Mouse (Mus musculus) urinary bladder, postnatal 4 days (tissue): ENCODE data around the gene Sh3rf3.
"Not testable (repeated sequence)": the region's sequence is repeated elsewhere in the genome, so short reads cannot be mapped to it uniquely, and the experiment has no call there.

ENCODE experiments used
- DNase-seq, 2 experiments: peaks; one replicate each; pipeline ENCODE4 v3.0.0; 2021 to 2022; ENCODE audit warnings: low spot score in 2 of 2

Gene Sh3rf3

DNA sequence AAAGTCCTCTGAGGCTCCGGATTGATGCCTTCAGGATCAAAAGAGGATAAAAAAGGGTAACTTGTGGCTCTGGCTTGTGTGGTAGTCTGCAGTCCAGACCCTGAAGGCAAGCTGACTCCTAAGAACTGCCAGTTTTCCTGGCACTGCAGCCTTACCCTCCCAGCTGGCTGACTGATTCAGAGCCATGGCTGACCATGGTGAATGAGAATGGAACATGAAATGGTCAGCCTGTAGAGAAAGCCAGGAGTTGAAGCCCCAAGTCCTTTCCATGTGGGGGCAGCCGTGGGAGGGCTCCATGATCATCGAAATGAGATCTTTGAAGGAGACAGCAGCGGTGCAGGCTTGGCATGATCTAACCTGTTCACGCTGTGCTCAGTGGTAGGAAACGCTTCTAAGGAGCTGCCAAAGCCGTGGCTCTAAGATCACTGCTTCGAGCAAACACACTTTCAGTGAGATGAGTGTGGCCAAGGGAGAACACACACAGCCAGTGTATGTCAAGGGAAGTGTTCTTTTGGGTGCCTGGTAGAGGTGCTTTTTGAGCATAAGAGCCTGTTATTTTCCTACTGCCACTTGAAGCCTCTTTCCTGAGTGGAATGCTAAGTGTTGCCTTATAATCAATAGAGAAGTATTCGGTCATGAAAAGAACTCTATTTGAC lies 168.6 kb downstream of the Sh3rf3 start:
- no peak for DNase-seq

DNA sequence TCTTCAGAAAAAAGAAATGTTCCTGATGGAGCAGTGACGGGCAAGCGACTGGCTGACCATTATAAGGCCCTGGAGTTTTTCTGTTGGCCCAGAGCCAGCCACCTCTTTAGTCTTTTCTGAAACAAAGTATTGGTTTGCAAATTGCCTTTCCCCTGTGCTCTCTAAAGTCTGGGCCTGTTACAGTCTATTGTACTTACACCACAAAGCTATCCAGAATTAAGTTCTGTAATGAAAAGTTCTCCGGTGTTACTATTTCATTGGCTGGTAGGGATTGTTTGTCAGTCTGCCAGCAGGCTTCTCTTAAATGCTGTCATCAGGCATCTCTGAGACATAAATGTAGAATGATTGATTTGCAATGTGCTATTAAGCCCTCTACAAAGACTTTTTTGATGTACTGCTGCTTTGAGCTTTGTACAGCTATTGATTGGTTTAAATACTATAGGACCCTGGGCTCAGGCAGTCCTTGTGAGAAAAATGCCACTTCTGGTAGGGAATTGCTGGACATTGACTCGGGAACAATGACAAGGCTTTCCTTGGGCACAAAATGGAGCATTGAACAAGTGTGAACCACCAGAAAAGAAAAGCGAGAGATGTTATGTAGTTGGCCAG lies 169.5 kb downstream of the Sh3rf3 start:
- no peak for DNase-seq

DNA sequence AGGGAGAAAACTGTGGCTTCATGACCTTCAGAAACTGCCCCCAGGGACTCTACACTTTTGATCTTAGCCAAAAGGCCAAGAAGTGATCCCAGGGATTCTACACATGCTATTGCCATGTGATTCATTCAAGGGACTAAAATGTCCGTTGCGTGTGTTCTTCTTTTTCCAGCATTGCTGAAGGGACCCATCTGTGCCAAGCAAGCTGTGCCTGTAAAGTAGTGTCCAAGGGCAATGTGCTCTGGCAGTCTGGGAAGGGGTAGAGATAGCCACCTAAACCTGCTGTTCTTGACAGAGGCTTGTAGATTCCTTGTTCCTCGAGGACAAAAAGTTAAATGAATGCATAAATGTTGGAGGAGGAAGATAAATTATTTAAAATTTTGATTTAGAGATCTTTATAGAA lies 178.5 kb downstream of the Sh3rf3 start:
- DNase-seq: no peak

DNA sequence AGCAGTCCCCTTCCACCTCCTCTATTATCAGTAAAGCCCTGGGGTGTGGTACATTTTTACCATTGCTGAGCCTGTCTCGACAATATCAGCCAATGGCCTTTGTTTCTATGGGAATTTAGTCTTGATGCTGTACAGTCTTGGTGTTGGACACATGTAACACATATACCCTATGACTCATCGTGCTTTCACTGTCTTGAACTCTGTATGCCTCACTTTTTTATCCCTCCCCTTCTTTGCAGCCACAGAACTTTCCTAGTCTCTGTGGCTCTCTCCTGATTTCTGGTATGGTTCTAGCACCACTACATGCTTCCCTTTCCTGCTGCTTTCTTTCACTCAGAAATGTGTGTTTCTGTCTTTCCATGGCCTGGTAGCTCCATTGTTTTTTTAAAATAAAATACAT lies 181.6 kb downstream of the Sh3rf3 start:
- DNase-seq: no peak

DNA sequence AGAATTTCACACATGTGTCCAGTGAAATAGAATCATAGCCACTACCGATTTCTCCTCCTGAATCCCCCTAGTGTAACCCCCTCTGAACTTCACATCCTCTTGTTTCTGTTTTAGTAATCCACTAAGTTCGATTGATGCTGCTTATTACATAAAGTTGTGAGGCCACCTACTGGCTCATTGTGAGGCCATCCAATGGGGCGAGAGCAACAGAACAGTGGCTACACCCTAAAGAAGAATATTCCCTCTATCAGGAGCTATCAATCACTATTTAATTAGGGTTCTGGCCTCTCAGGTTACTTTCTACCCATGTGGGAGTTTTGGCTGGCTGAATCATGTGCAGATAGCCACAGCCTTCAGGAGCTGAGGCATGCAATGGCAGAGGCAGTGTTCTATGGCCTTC lies 182.0 kb downstream of the Sh3rf3 start:
- DNase-seq: no peak

DNA sequence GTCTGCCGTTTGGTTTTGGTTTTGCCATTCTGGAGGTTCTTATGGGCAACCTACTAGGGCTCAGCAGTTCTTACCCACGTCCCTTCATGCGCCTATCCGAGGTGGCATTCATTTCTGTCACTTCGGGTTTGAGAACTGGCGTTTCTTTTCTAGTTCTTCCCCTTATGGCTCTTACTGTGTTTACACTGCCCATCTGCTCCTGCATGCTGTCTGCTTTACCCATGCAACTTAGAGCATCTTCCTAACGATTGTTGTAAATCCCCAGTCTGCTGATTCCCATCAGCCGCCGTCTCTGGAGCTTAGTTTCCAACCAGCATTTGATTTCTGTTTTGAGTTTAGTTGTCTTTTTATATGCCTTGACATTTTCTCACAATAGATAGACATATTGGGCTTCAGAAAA lies 189.2 kb downstream of the Sh3rf3 start:
- DNase-seq: no peak

DNA sequence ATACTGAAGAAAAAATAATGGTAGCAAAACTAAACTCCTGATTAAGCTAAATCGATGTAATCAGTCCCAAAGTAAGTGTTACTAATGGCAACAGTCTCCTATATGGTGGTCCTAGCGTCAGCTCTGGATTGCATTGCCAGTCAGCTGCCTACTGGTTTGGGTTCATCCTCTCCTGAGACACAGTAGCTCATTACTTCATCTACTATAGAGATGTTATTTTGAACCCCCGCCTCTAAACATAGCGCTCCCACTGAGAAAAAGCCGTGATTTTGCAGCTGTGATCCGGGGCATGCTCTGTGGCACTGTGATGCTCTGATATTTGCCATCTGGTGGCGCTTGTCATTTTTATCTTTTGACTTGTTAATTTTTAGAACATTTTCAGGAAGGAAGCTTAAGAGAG lies 198.3 kb downstream of the Sh3rf3 start:
- no peak for DNase-seq

DNA sequence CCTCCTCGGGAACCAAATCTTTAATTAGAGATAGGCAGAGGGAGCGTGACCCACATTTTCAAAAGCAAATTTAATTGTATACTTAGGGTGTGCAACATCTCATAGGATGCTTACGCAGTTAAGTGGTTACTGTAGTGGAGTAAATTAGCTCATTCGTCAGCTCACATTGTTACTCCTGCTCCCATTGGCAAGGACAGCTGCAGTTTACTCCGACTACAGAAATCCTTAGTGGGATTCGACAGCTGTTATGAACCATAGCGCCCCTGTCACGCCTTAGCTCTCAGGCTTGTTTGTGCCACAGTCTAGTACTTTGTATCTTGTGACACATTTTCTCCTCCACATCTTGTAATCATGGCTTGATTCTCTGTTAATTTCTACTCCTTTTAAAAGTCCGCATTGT lies 200.5 kb downstream of the Sh3rf3 start:
- DNase-seq: no peak

DNA sequence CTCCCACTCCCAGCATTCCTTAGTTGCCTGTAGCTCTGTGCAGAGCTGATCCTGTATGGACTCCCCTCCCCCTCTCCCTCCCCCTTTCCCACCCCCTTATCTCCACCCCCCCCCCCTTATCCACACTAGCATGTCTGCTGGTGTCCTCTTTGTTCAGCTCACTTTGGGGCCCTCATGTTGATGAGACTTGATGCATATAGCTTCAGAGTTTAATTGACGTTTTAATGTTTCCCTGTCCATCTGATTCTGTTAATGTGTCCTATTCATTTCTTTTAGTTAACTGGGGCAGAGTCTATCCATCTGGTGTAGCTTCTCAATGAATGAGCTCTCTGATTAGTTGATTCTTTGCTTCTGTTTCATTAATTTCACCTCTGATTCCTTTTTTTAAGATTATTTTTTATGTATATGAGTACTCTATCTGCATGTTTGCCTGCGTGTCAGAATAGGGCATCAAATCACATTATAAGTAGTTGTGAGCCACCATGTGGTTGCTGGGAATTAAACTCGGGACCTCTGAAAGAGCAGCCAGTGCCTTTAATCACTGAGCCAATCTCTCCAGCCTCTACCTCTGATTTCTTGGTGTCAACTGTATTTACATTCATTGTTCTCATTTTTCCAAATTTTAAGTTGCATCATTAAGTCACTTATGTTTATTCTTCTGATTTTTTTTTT lies 206.3 kb downstream of the Sh3rf3 start:
- DNase-seq: no peak

DNA sequence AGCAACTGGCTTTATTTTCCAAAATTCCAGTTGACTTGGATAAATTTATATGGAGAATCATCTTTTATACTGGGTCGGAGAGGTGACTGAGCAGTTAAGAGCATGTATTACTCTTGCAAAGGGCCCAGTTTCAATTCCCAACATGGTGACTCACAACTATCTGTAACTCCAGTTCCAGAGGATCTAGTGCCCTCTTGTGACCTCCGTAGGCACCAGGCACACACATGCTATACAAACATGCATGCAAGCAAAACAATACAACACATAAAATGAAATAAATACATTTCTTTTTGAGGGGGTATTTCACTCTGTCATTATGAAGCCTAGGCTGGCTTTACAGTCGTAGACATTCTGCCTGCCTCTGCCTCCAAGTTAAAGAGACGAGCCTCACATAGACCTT lies 237.3 kb downstream of the Sh3rf3 start:
- no peak for DNase-seq

DNA sequence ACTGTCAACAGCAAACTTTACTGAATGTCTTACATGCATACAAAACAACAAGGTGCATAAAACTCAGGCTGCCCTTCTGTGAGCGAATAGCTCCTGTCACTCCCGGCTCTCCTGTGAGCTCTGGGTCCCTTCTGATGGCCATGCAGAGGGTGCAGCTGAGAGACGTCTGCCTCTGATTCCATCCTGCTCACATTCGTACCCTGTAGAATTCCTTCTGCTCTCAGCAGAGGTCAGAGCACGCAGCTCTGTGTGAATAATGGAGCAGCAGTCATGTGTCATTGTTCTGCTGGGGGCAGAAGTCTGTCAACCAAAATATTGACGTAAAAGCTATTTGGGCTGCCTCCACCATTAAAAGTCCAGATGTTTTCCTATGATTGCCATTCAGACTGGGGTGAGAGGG lies 243.1 kb downstream of the Sh3rf3 start:
- DNase-seq: no peak

DNA sequence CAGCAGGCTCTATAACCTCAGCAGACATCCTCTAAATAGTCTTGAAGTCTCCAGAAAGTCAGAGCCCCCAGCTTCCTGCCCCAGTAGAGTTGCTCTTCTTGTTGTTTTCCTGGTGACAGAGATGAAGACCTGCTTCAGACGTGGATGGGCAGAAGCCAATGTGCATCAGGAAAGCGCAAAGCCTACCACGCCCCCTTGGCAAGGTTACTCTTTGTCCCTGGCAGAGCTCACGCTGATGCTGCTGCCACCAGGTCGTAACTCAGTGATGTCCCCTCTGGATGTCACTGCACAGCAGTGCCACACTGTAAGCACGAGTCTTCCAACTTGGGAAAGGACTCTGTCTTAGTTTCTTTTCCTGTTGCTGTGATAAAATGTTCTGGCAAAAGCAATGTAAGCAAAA lies 253.6 kb downstream of the Sh3rf3 start:
- DNase-seq: no peak

DNA sequence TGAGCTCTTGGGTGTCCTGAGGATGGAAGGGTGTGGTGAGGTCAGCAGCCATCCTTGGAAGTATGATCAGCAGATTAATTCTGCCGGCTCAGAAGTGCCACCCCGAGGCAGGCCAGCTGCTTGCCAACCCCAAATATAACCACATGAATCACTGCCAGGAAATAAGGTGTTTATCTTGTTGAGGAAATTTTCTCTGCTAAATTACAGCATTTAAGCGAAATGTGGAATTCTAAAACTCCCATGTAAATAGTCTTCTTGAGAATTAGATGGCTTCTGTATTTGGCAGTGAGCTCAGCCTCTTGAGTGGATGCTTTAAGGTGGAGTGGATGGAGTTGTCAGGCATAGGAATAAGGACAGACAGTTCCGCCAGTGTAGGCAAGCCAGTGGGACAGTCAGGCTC lies 259.7 kb downstream of the Sh3rf3 start:
- DNase-seq: no peak

DNA sequence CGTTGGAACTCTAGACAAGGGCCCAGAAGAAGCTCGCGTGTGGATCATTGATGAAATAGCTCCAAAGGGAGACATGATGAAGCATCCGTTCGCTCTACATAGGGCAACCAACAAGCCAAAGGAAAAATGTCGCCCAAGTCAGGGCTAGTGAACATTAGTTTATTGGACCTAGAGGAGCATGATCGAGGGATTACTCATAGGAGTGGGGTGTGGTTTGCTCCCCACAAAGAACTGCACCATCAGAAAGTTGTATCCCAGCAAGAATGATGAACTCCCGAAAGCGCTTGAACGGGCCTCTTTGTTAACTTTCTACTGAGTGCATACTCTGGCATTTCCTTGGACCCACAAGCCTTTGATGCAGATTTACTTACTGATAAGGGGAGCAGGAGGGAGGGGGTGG lies 263.5 kb downstream of the Sh3rf3 start:
- no peak for DNase-seq

DNA sequence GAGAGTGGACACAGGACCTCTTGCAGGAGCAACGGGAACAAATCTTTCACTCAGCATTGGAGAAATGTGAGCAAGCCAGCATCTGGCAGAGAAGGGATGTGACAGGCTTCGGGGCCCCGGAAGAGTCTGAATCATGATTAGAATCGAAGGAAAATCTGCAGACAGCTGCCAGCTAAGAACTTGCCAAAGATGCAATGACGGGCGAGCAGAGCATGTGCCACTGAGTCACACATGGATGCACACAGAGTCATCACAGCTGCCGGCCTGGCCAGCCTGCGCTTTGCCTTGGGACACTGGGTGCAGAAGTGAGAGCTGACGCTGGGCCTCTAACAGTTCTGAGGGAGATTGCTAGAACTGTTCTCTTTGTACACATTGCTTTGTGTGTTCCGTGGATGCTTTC lies 264.8 kb downstream of the Sh3rf3 start:
- DNase-seq: no peak

DNA sequence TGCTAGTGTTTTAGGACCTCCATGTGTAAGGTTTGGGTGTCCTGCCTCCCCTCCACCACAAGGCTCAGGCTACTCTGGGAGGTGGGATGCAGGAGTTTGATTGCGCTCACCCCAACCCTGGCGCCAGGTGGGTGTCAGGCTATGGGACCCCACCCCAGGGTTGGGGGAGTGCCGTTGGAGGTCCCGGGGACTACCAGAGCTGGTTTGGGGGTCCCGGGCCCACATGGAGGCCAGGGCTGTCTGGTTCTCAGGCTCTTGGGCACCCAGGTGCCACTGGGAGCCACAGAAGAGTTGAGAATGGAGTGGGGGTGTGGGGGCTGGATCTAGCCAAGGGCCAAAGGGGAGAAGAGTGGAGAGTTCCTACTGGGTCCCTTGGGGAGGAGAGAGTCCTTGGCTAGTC lies 272.4 kb downstream of the Sh3rf3 start:
- DNase-seq: no peak

DNA sequence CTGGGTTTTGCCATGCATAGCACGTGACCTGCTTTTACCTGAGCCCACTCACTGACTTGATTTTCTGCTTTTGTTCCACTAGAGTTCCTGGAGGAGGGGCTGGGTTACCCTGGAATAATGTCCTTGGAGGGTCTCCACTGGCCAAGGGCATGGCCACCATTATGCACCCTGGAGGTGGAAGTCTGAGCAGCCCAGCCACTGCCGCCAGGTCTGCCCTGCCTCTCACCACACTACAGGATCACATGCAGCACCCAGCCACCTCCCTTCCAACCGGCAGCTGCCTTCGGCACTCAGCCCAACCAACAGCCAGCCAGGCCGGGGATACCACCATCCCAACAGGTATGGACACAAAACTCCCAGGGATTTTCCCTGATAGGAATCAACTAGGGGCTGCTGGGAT lies 273.4 kb downstream of the Sh3rf3 start:
- DNase-seq: no peak

DNA sequence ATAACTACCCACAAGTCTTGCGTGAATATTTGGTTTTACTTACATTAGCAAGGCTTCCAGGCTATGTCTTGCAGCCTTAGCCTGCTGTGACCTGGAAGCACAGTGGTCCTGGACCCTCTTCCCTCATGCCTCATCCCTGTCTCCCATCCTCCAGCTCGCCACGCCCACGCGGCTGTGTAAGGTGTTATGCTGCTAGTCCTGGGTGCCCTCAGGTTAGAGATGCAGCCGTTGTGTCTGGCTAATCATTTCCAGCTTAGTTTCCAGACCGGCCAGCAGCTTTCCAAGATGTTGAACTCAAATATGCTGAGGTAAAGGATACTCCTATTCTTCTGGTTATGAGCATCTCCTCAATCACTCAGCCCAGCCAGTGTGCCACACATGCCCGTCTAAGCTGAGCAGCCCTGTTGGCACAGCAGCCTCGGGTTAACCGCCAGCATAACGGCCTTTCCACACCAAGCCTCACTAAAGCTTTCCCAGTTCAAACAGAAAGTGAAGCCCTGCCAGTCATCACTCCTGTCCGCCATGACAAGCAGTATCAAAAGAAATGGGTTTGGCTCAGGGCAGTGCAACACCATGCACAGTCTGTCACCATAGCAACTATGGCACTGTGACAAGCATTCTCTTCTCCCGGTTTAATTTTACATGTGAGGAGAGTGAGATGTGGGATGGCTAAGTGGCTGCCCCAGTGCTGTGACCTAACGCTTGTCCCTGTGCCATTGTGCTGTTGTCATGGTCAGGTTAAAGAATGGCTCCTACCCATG lies 276.9 kb downstream of the Sh3rf3 start:
- DNase-seq: no peak

DNA sequence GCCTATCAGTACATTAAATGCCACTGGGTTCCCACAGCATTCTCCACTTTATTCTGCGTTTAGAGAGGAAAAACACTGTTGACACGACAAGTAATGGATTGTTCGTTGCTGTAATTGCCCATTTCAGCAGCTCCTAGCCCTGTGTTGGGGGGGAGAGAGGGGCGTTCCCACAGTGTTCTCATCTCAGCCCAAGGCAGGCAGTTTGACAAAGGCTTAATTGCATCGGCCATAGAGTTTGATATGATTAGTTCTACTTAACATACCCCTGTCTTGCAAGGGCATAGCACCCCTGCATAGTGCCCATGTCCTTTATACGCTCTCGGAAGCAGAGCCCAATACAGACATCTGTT lies 277.4 kb downstream of the Sh3rf3 start:
- DNase-seq: no peak

DNA sequence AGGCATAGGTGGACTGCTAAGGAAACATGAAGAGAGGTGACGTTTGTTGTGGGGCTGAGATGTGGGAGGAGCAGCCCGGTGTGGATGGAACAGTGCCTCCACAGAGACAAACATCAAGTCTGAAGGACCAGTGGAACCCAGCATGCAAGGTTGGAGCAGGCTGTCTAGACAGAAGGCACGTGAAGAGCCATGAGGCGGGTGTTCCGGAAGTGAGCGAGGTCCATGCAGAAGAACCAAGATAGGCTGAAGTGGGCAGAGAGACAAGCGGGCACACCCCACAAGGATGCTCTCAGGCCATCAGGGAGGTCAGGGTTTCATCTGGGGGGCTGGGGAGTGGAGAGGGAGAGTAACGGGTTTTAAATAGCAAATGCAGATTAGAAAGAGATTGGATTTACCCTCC lies 278.4 kb downstream of the Sh3rf3 start:
- DNase-seq: no peak

DNA sequence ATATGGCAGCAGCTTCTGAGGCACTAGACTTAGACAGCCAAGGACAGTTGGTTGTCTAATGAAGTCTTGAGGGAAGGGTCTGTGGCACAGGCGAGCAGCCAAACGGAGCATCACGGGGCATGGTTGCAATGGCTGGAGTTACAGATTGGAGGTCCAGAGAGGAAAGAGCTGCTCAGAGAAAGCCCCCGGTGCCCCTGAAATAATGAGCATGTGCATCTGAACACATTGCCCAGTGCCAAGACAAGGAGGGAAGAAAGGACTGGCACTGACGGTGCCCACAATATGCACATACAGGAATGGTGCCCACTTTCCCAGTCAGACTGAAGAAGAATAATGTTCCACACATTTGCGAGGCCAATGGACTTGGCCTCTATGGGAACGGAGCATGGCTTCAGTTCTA lies 278.8 kb downstream of the Sh3rf3 start:
- DNase-seq: no peak

DNA sequence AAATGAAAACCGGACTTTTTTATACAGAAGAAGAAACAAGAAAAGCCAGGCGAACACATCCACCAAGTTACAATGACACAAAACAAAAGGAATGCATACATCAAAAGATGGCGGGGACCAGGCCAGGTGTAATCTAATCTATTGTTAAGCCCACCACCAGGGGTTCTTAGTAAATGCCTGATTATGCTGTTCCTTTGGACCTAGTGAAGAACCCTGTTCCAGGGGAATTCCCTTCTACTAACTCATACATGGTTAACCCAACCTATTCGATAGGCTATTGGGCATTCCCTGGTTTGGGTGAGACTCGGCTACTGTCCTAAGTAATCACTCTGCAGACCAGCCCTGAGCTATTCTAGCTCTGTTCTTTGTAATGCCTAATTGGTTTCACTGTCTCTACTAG lies 289.9 kb downstream of the Sh3rf3 start:
- not testable (repeated sequence) for DNase-seq

DNA sequence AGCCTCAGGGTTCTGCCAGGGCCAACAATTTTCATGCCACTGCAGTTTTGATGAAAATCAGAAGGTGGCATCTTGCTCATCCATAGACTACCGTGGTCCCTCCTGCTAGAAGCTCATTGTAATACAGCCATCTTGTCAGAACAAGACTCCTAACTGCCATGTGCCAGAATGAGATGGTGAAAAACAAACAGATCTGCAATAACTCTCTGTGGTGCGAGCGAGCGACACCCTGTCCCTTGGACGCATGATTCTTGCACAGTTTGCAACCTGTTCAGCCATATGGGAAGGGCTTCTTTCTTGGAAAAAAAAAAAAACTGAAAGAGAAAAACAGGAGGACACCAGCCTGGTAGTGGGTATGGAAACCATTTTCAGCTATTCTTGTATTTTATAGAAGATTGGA lies 291.5 kb downstream of the Sh3rf3 start:
- DNase-seq: no peak
